Mouse (Mus musculus): ENCODE data around the gene Rpl18a.

Gene Rpl18a

DNA sequence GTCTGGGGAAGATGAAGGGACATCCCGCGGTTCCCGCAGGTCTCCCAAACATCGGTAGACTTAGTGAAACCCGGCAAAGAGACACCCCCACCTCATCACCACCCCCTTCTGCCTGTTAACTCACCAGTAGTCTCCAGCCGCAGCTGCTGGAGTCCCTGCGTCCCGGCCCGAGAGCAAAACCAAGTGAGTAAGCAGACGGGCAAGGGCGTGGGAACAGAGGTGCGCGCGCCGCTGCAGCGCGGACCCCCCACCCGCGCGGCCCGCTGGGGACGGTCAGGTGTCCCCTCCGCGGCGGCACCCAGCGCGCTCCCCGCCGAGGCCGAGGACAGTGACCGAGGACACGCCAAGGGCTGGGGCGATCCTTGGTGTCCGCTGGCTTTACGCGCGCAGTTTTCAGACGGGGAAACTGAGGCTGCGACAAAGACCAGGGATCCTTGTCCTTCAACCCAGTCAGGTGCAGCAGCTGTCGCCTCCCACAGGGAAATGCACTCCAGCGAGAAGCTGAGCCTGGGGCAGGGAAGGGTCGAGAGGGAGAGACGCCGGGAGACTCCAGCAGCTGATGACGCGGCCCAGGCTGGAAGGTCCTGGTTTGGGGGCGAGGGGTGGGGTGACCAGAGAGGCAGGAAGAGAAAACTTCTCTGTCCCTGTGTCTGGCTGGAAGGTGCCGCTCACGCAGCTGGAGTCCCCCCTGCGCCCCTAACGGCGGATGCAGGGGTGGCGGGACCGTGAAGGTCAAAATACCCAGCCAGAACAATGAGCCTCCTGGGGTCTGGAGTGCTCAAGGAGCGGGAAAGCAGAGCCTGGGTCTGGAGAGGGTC is 34.2 kb downstream of the Rpl18a start, which contains the start of gene Kcnn1:
Gene Kcnn1 (minus strand): TSS at position 435 of the 818 bp plus-strand sequence.
- in situ Hi-C loops (cut with MboI, MseI), result no loop called here

GRCm38 (mm10) chr8:70857516-70857915 is 39.7 kb downstream of the Rpl18a start:
- in situ Hi-C loops (cut with MboI, MseI), result no loop called here

DNA sequence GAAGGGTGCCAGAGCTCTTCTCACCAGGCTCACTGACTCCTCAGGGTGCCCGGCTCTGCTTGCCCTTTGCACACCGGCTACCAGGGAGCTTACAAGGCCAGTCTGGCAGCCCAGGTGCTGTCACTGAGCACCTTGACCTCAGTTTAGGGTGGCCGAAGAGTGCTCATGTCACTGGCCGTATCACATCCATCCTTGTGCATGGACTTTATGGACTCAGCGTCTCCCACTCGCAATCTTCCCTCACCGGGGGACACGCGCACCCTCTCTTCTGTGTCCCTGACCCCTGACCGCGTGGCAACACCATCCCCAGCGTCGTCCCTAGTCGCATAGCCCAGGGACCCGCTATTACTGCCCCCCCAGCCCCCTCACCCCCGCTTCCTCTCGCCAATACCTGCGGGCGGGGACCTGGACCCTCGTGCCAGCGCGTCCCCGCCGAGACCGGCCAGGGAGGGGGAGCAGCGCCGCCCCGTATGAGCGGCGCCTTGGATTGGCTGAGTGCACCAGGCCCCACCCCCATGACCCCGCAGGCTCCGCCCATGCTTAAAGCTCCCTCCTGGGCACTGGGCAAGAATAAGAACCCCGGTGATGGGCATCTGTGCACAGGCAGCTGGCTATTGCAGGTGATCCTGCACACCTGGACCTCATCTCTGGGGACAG is 40.5 kb downstream of the Rpl18a start:
- in situ Hi-C loops (cut with MboI, MseI), result no loop called here

- in situ Hi-C loops (cut with MboI, MseI), result no loop called here
These were observed 41.2 kb downstream of the Rpl18a start for GRCm38 (mm10) chr8:70856028-70856427.

GRCm38 (mm10) chr8:70853863-70854262 is 43.3 kb downstream of the Rpl18a start:
- in situ Hi-C loops (cut with MboI, MseI), result no loop called here

- in situ Hi-C loops (cut with MboI, MseI), result no loop called here
These were observed 44.5 kb downstream of the Rpl18a start for GRCm38 (mm10) chr8:70852595-70853231.

DNA sequence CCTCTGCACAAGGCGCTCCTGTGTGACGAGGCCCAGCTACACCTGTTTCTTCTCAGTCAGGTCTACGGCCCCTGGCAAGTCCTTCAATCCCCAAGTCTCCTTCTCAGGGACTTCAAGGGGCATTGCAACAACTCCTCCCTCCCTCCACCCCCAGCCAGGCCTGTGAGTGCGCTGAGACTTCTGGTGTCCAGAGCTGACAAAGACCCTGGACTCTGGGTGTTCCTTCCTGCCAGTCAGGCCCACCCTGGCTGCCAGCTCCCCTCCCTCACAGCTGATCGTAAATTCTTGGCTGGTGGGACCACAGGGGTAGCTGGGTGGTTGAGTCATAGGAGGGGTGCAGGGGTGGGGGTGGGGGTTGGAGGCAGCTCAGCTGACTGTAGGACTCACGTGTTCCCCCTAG is 45.4 kb downstream of the Rpl18a start:
- in situ Hi-C loops (cut with MboI, MseI), result no loop called here

DNA sequence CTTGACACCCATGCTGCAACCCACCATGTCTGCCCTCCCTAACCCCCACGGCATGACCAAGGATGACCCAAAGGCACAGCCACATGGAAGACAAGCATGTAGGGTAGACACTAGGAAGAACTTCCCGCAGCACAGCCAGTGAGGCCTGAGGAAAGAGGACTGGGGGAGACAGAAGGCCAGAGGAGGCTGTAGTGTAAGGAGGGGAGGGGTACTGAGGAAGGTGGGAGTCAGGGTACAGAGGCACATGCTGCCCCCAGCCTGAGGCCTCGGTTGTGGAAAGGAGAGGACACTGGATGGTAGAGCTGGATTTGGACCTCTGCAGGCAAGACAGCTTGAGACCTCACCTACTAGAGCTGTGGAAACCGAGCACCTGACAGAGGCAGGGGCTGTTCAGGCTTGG is 46.3 kb downstream of the Rpl18a start:
- in situ Hi-C loops (cut with MboI, MseI), result no loop called here

- in situ Hi-C loops (cut with MboI, MseI), result no loop called here
These were observed 46.9 kb downstream of the Rpl18a start for GRCm38 (mm10) chr8:70850132-70850845.

DNA sequence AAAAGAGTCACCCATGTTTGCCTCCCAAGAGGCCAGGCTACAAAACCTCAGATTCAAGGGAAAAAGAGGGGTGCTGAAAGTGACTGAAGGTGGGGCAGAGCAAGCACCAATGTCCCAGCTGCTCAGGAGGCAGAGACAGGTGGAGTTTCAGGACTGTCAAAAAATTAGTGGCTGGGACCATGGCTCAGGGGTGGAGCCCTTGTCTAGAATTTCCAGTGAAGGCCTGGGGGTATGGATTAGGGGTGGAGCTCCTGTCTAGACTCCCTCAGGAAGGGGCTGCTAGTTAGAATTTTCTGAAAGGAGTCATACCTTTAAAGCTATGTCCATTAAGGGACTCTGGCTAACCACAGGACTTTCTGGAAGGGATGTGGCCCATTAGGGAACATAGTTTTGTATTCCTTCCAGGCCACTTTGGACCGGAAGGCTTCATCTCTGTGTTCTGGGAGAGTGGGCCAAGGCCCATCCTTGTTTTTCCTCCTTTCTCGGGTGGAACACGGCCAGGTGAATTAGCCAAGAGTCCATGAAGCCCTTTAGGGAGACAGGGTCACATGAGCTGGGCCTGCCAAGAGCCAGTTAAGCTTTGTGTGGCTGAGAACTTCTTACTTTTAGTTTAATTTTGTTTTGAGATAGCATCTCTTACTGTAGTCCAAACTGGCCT is 47.8 kb downstream of the Rpl18a start:
- in situ Hi-C loops (cut with MboI, MseI), result no loop called here

GRCm38 (mm10) chr8:70846371-70847154 is 50.6 kb downstream of the Rpl18a start:
- in situ Hi-C loops (cut with MboI, MseI), result no loop called here

DNA sequence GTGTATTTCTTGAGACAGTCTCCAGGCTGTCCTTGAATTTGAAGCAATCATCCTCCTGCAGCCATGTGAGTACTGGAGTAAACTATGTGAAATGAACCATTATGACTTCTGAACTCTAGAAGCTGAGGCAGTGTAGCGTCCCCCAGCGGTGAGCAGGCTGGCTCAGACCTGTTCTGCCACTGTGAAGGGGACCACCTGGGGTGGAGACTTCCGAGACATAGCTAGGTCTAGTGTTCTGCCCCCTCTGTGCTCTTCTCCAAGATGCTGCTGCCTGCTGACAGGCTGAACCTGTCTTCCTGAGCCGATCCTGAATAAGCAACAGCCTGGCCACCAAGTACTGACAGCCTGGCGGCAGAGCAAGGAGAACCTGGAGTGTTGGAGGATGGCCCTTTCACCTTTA is 52.1 kb downstream of the Rpl18a start:
- in situ Hi-C loops (cut with MboI, MseI), result no loop called here
